Mouse (Mus musculus): Measurements from ENCODE around the gene Tmed9.
A peak's percentile ranks its signal among the peaks of the same experiment; 100 is the strongest.
"Not testable (repeated sequence)": the region's sequence is repeated elsewhere in the genome, so short reads cannot be mapped to it uniquely, and the experiment has no call there.

The Tmed9 gene

DNA sequence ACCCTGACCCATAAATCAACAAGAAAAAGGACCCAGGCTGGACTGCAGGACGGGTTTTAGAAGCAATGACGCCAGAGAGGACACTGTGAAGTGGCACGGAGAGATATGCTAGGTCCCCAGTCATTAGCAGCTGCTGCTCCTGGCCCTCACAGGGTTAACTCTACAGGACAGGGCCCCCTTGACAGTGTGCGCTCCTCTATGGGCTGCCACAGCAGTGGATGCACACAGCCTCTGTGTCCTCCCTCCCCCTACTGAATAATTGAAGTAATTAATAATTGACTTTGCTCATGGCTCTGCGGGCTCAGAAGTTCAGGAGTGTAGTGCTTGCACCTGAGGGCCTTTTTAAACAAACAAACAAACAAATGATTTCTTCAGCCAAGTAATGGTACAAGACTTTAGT lies 39.9 kb downstream of the Tmed9 start:
- no peak for DNase-seq

DNA sequence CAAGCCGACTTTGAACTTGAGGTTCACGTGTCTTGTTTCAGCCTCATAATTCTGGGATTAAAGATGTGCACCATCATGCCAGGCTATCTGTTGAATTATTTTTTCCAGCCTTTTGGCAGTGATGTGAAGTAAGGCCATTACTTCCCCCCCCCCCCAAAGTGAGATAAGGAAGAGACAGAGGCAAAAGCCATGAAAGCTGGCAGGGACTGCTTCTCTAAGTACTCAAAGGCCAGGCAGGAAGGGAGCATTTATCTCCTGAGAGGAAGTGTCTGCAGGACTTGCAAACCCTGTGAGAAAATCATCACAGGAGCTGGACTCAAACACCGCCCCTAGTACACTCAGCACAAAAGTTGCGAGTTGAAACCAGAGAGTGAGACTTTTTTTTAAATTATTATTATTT lies 45.8 kb downstream of the Tmed9 start:
- no peak for DNase-seq

DNA sequence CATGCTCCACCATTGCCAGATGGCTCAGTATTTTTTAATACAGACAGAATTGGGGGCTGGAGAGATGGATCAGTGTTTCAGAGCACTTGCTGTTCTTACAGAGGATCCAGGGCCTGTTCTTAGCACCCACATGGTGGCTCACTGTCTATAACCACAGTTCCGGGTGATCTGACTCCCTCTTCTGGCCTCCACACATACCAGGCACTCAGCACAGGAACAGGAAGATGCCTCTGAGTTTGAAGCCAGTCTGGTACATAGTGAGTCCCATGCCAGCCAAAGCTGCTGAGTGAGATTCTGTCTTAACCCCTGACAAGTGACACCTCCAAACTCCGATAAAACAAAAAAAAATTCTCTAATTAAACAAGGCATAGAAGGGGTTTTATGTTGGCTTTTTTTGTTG lies 46.7 kb downstream of the Tmed9 start:
- no peak for DNase-seq

DNA sequence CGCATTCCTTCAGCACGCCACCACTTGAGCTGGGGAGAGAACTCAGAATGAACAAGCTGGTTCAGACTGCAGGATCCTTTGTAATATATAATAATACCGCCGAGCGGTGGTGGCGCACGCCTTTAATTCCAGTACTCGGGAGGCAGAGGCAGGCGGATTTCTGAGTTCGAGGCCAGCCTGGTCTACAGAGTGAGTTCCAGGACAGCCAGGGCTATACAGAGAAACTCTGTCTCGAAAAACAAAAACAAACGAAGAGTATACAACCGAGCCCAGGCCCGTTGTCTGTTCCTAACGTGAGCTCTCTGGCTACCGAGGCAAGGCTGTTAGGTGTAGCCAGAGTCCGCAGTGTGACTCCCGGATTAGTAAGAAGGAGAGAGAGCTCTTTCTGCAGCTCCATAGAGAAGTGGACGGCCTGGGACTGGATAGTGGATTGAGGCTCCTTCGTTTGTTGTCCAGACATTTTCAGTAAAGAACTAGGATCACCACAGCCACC lies 48.7 kb downstream of the Tmed9 start:
- DNase-seq = not testable (repeated sequence)

DNA sequence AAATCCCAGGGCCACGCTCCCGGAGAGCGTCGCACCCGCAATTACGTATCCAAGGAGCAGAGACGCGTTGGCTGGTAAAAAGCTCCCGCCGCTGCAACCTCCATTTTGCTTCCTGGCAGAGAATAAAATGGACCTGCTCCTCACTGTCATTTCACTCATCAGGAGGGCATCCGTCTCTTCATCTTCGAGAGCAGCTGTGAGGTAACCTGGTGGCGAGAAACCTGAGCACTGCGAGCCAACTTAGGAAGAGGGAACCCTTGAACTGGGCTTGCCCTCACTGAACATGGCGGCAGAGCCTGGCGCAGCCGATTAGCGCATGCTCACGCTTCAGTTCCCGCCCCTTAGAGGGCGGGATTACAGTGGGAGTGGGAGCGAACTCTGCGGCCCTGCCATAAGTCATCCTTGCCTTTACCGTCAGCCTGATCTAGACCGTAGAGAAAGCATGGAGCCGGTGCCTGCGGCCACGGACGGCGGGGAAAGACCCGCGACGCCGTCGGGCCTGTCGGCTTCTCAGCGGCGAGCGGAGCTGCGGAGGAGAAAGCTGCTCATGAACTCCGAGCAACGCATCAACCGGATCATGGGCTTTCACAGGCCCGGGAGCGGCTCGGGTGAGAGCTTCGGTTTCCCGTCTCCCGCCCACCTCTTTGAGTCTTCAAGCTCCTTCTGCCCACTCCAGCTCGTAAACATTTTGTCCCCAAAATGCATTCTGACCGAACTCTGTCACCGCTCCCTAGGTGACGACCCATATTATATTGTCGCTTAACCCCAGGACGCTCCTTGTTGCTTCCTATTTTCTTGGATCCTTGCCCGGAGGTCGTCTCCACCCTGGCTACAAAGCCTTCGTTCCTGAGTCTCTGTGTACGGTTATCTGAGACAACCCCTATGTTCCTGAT lies 49.4 kb downstream of the Tmed9 start, which contains the start of gene Caml:
TSS of gene Caml (plus strand) at position 357 of the 893 bp plus-strand sequence.
- peak; percentile 90 to 91 for DNase-seq

DNA sequence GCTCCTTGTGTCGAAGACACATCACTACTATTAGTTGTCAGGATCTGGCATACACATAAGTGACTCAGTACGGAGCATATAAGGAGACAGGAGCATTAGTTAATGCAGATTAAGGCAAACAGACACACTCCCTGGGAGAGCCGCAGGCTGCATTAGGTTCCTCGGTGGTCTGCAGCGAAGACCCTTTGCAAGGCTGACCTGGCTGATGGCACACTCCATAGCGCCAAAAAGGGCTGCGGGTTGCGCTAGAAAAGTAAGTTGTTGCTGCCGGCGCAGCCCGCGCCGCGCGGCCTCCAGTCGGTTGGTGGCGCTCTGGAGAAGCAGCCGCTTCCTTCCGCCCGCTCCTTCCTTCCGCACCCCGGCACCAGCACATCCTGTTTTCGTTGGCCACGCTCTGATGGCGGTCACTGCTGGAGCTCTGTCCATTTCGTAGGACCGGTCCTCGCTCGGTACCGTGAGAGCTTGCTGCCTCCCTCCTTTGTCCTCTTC lies 61.2 kb downstream of the Tmed9 start, which contains the start of gene Ddx46:
TSS of gene Ddx46 (plus strand) at position 389 of the 489 bp plus-strand sequence.
- DNase-seq = peak; percentile 94 to 96

DNA sequence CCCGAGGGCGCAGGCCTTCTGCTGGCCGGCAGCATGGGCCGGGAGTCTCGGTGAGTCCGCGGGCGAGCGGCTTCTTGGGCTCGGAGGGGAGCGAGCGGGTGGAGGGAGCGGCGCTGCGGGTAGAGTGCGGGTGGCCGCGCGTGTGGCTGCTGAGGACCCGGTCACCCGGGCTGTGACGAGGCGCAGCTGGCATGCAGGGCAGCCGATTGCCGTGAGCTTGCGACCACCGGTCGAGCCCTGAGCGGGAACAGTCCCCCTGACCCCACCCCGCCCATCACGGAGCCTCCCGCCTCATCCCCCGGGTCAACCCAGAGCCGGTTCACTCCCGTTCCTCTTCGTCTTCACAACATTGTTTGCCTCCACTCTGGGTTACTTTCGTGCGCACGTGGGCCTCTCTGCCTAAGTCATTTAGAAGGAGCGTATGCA lies 61.6 kb downstream of the Tmed9 start:
- no peak for DNase-seq

DNA sequence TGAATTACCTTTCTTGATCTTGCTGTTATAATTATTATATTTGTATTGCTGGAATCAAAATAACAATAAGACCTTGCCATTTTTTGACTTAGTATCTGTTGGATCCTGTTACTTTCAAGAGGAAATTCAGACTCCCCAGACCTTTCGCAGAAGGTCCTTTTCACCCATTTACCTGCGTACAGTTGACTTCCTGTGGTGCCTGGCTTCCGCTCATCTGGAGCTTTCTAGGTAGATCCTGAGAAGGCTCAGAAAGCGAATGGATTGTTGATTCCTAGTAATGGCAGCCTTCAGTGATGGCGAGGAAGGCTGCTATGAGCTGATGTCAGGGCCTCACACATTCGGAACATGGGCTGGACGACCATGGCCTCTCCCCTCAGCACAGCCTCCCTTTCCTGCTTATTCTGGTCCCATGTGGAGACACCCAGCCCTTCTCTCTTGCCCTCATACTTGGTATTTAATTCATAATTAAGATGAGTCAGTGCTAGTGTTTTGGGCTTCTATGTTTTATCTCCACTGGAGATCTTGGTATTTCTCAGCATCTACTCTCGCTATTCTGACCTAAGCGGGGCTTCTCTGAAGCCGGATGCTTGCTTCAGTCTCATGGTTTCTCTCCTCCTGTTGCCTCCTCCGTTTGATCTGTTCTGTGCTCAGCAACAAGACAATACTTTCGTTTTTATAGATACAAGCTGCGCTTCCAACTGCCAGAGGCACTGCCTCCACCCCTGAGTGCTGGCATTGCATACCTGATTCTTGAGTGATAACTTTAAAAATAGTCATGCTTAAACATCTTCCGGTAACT lies 62.9 kb downstream of the Tmed9 start:
- no peak for DNase-seq

DNA sequence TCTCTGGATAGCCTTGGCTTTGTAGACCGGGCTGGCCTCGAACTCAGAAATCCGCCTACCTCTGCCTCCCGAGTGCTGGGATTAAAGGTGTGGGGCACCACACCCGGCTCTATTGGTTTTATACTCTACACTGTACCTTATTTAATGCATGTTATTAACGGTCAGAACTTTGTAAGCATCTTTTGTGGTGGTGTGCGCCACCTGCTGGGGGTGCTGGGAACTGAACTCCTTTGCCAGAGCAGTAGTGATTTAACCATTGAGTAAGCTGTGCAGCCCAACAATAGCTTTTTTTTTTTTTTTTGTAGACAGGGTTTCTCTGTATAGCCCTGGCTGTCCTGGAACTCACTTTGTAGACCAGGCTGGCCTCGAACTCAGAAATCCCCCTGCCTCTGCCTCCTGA lies 66.9 kb downstream of the Tmed9 start:
- DNase-seq = peak; percentile 81 to 86

DNA sequence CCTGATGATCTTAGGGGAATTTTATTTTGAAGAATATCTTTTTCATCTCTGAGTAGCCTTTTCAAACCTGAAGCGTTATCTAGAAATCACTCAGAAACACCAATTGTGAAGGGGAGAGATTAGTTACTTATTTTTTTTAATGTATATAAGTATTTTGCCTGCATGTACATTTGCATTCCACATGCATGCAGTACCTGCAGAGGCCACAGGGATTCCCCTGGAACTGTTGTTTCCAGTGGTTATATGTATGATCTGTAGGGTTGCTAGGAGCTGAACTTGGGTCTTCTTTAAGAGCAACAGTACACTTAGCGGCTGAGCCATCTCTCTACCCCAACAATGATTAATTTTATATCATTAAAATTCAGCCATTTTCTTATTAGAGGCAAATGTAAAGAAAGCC lies 71.0 kb downstream of the Tmed9 start:
- no peak for DNase-seq
